Mouse (Mus musculus) MEL (cell line): ENCODE measurements around the gene Ndufb10. TPM values are rescaled to one million over a fixed set of nuclear protein-coding genes. Genes with fewer than 3 reads are reported as not detected.

Source experiments
- DNase-seq: peaks from one replicate; pipeline ENCODE4 v3.0.0; 2011; ENCODE audit warnings: low read depth, low spot score
- H3K27ac ChIP-seq: 2 replicates; pipeline ENCODE4 v1.5.1; 2012; ENCODE audit warnings: low read depth, mild to moderate bottlenecking, control low read depth, low read length, moderate library complexity; ENCODE audit not compliant: control insufficient read depth
- H3K27me3 ChIP-seq, 2 experiments: fragments of 150-350 bp in 1 of 2; sonication (generic) in 1 of 2; 2 replicates each; pipeline ENCODE4 v1.6.1; 2012; ENCODE audit warnings: low read length in 2 of 2, mild to moderate bottlenecking in 2 of 2, improper control_type of control experiment in 1 of 2, moderate library complexity in 1 of 2; ENCODE audit not compliant: insufficient read depth in 2 of 2, control insufficient read depth in 1 of 2
- H3K36me3 ChIP-seq, 2 experiments: 2 replicates each; pipeline ENCODE4 v1.6.1; 2012 to 2014; ENCODE audit warnings: low read length in 2 of 2, improper control_type of control experiment in 1 of 2, inconsistent platforms in 1 of 2, mild to moderate bottlenecking in 1 of 2; ENCODE audit not compliant: insufficient read depth in 2 of 2, control insufficient read depth in 1 of 2
- H3K4me1 ChIP-seq, 2 experiments: fragments of 150-350 bp in 1 of 2; sonication (generic) in 1 of 2; 2 replicates each; pipeline ENCODE4 v1.6.1; 2012; ENCODE audit warnings: low read length in 2 of 2, improper control_type of control experiment in 1 of 2, mild to moderate bottlenecking in 1 of 2; ENCODE audit not compliant: insufficient read depth in 2 of 2, control insufficient read depth in 1 of 2
- H3K4me3 ChIP-seq, 2 experiments: fragments of 150-350 bp in 1 of 2; sonication (generic) in 1 of 2; 2 replicates each; pipeline ENCODE4 v1.5.1; 2012; ENCODE audit warnings: low read depth in 2 of 2, low read length in 2 of 2, mild to moderate bottlenecking in 2 of 2, moderate library complexity in 2 of 2, control low read depth in 1 of 2, improper control_type of control experiment in 1 of 2; ENCODE audit not compliant: control insufficient read depth in 1 of 2, insufficient read depth in 1 of 2
- H3K79me2 ChIP-seq: 2 replicates; pipeline ENCODE4 v1.6.1; 2012; ENCODE audit warnings: mild to moderate bottlenecking, low read length, moderate library complexity; ENCODE audit not compliant: control insufficient read depth, poor library complexity, insufficient read depth
- H3K9ac ChIP-seq: 2 replicates; pipeline ENCODE4 v1.6.1; 2012; ENCODE audit warnings: low read depth, mild to moderate bottlenecking, control low read depth, low read length, moderate library complexity; ENCODE audit not compliant: control insufficient read depth, poor library complexity, severe bottlenecking
- H3K9me3 ChIP-seq: fragments of 150-350 bp; sonication (generic); replicated peaks from 2 replicates; pipeline ENCODE4 v1.6.1; 2012; ENCODE audit warnings: mild to moderate bottlenecking, low read length, improper control_type of control experiment, moderate library complexity; ENCODE audit not compliant: insufficient read depth
- CHD2 ChIP-seq: IDR thresholded peaks from 2 replicates; pipeline ENCODE4 v1.6.1; 2011; ENCODE audit warnings: low read length, improper control_type of control experiment
- E2F4 ChIP-seq: IDR thresholded peaks from 2 replicates; pipeline ENCODE4 v1.6.1; 2011; ENCODE audit warnings: low read depth, low read length, improper control_type of control experiment, borderline replicate concordance
- ELF1 ChIP-seq: IDR thresholded peaks from 2 replicates; pipeline ENCODE4 v1.6.1; 2014; ENCODE audit warnings: low read depth, mild to moderate bottlenecking, inconsistent platforms, low read length, improper control_type of control experiment, moderate library complexity
- ETS1 ChIP-seq: IDR thresholded peaks from 2 replicates; pipeline ENCODE4 v1.6.1; 2012; ENCODE audit warnings: low read depth, mild to moderate bottlenecking, inconsistent platforms, low read length, improper control_type of control experiment, moderate library complexity
- GABPA ChIP-seq: IDR thresholded peaks from 2 replicates; pipeline ENCODE4 v1.6.1; 2012; ENCODE audit warnings: low read depth, mild to moderate bottlenecking, inconsistent platforms, low read length, improper control_type of control experiment, moderate library complexity
- GATA1 ChIP-seq: IDR thresholded peaks from 2 replicates; pipeline ENCODE4 v1.6.1; 2011; ENCODE audit warnings: low read depth, low read length, improper control_type of control experiment
- HCFC1 ChIP-seq: IDR thresholded peaks from 2 replicates; pipeline ENCODE4 v1.6.1; 2012; ENCODE audit warnings: low read depth, mild to moderate bottlenecking, inconsistent platforms, low read length, improper control_type of control experiment, moderate library complexity
- JUND ChIP-seq: IDR thresholded peaks from 2 replicates; pipeline ENCODE4 v1.6.1; 2011; ENCODE audit warnings: low read depth, mild to moderate bottlenecking, improper control_type of control experiment, low read length
- MAFK ChIP-seq: IDR thresholded peaks from 2 replicates; pipeline ENCODE4 v1.6.1; 2011; ENCODE audit warnings: low read depth, mild to moderate bottlenecking, low read length, improper control_type of control experiment, borderline replicate concordance
- MAX ChIP-seq: IDR thresholded peaks from 2 replicates; pipeline ENCODE4 v1.6.1; 2011; ENCODE audit warnings: low read length, improper control_type of control experiment
- MXI1 ChIP-seq: IDR thresholded peaks from 2 replicates; pipeline ENCODE4 v1.6.1; 2011; ENCODE audit warnings: mild to moderate bottlenecking, low read depth, low read length, improper control_type of control experiment
- MYB ChIP-seq: IDR thresholded peaks from 2 replicates; pipeline ENCODE4 v1.6.1; 2011; ENCODE audit warnings: mild to moderate bottlenecking, low read depth, low read length, improper control_type of control experiment
- MYC ChIP-seq: IDR thresholded peaks from 2 replicates; pipeline ENCODE4 v1.6.1; 2011; ENCODE audit warnings: low read depth, mild to moderate bottlenecking, low read length, improper control_type of control experiment, moderate library complexity
- POLR2A ChIP-seq, 2 experiments: IDR thresholded peaks; 2 replicates each; pipeline ENCODE4 v1.6.1; 2011 to 2012; ENCODE audit warnings: low read length in 2 of 2, mild to moderate bottlenecking in 2 of 2, control low read depth in 1 of 2, improper control_type of control experiment in 1 of 2, low read depth in 1 of 2, moderate library complexity in 1 of 2; ENCODE audit not compliant: control insufficient read depth in 1 of 2, insufficient read depth in 1 of 2, poor library complexity in 1 of 2
- POLR2AphosphoS2 ChIP-seq: IDR thresholded peaks from 2 replicates; pipeline ENCODE4 v1.6.1; 2011; ENCODE audit warnings: low read length, improper control_type of control experiment
- RCOR1 ChIP-seq: IDR thresholded peaks from 2 replicates; pipeline ENCODE4 v1.6.1; 2012; ENCODE audit warnings: low read depth, mild to moderate bottlenecking, inconsistent platforms, low read length, improper control_type of control experiment
- SMC3 ChIP-seq: IDR thresholded peaks from 2 replicates; pipeline ENCODE4 v1.6.1; 2011; ENCODE audit warnings: low read depth, low read length, improper control_type of control experiment
- TAL1 ChIP-seq: IDR thresholded peaks from 2 replicates; pipeline ENCODE4 v1.6.1; 2012; ENCODE audit warnings: mild to moderate bottlenecking, inconsistent platforms, low read length, moderate library complexity, mixed read lengths
- TBP ChIP-seq: IDR thresholded peaks from 2 replicates; pipeline ENCODE4 v1.8.0; 2011; ENCODE audit warnings: low read depth, low read length, improper control_type of control experiment
- TCF12 ChIP-seq: IDR thresholded peaks from 2 replicates; pipeline ENCODE4 v1.6.1; 2014; ENCODE audit warnings: low read depth, mild to moderate bottlenecking, inconsistent platforms, low read length, improper control_type of control experiment, moderate library complexity
- UBTF ChIP-seq: IDR thresholded peaks from 2 replicates; pipeline ENCODE4 v1.6.1; 2012; ENCODE audit warnings: low read depth, mild to moderate bottlenecking, inconsistent platforms, low read length, improper control_type of control experiment, moderate library complexity, borderline replicate concordance; ENCODE audit not compliant: insufficient read depth
- USF1 ChIP-seq: IDR thresholded peaks from 2 replicates; pipeline ENCODE4 v1.6.1; 2014; ENCODE audit warnings: low read depth, mild to moderate bottlenecking, inconsistent platforms, low read length, improper control_type of control experiment, moderate library complexity
- ZC3H11A ChIP-seq: IDR thresholded peaks from 2 replicates; pipeline ENCODE4 v1.6.1; 2012; ENCODE audit warnings: low read depth, mild to moderate bottlenecking, inconsistent platforms, low read length, improper control_type of control experiment
- polyA plus RNA-seq, 2 experiments: library from polyadenylated mRNA; stranded (reverse) in 1 of 2; unstranded in 1 of 2; fragments of >175 nt in 1 of 2; fragments of >200 nt in 1 of 2; gene quantifications; 2 replicates each; pipeline versions ENCODE4 v1.2.1 to v1.2.4; 2012; ENCODE audit warnings: low replicate concordance in 2 of 2, low read depth in 1 of 2; ENCODE audit not compliant: insufficient read length in 2 of 2, insufficient read depth in 1 of 2, missing spikeins in 1 of 2
- total RNA-seq: library from RNA; depleted of rRNA; stranded (reverse); fragments of 300-350 nt; gene quantifications from 2 replicates; pipeline ENCODE4 v1.2.3, GENCODE M21; 2012

Ndufb10 gene
- total and polyA plus RNA-seq, 3 experiments: 230 to 292 TPM; not detected in 1

- DNase-seq: peak; percentile 54
- Histone ChIP-seq H3K27me3 (no peaks in the 10 kb centered on the region), H3K9ac (no peak overlapping the region), H3K27ac (no peak overlapping the region), H3K4me3 (no peak overlapping the region), H3K9me3 (no peaks in the 10 kb centered on the region), H3K79me2 (peaks cover 8% of the 10 kb centered on the region), H3K4me1 (peaks cover 2 to 13% of the 10 kb centered on the region in 2 experiments; a peak in 2 of 4 replicates), H3K36me3 (peaks cover 0 to 2% of the 10 kb centered on the region in 2 experiments; a peak in 1 of 4 replicates)
- TF ChIP-seq JUND (no peak), GABPA (no peak), MXI1 (no peak), MYB (no peak), E2F4 (no peak), ETS1 (no peak)
Measured at GRCm38 (mm10) chr17:24692385-24692784, 31.9 kb downstream of the Ndufb10 start.

GRCm38 (mm10) chr17:24689251-24690081 is 34.8 kb downstream of the Ndufb10 start, which contains the start of gene Syngr3:
TSS of gene Syngr3 (minus strand) at chr17:24689955.
- H3K4me3 ChIP-seq: no peak within 1 kb of the TSS

GRCm38 (mm10) chr17:24687599-24687998 is 36.7 kb downstream of the Ndufb10 start:
- Histone ChIP-seq H3K9me3 (no peaks in the 10 kb centered on the region), H3K27ac (peak overlapping the region; percentile 71), H3K4me3 (peak overlapping the region; percentile 61 to 64), H3K27me3 (no peaks in the 10 kb centered on the region), H3K79me2 (no peaks in the 10 kb centered on the region), H3K4me1 (peaks cover 0 to 12% of the 10 kb centered on the region in 2 experiments; a peak in 3 of 4 replicates), H3K9ac (peak overlapping the region; percentile 57), H3K36me3 (peaks cover 0 to 3% of the 10 kb centered on the region in 2 experiments; a peak in 1 of 4 replicates)
- DNase-seq: no peak
- TF ChIP-seq E2F4 (no peak), RCOR1 (no peak), TAL1 (no peak), TCF12 (no peak), GATA1 (no peak), MYC (no peak)

More at GRCm38 (mm10) chr17:24689251-24690081, 34.8 kb downstream of the Ndufb10 start, which contains the start of gene Syngr3:
- Histone ChIP-seq H3K79me2 (no peaks in the 10 kb centered on the region), H3K9me3 (no peaks in the 10 kb centered on the region), H3K36me3 (peaks cover 0 to 3% of the 10 kb centered on the region in 2 experiments; a peak in 1 of 4 replicates), H3K27me3 (no peaks in the 10 kb centered on the region), H3K4me1 (peaks cover 0 to 16% of the 10 kb centered on the region in 2 experiments; a peak in 3 of 4 replicates), H3K9ac (no peak within 1 kb of the TSS), H3K27ac (no peak within 1 kb of the TSS)
- no peak for DNase-seq
- TF ChIP-seq CHD2 (no peak), MAFK (no peak), JUND (no peak), TAL1 (no peak), ELF1 (no peak), HCFC1 (no peak), UBTF (no peak), MYB (no peak), POLR2AphosphoS2 (no peak), SMC3 (no peak), ZC3H11A (no peak), USF1 (no peak), POLR2A (IDR thresholded peaks at IDR 0.05; ENCODE audit: control insufficient read depth in 1 of 2, insufficient read depth in 1 of 2, low read depth in 1 of 2, low read length in 2 of 2, poor library complexity in 1 of 2) (no peak), TBP (no peak), MAX (no peak)
